Mouse (Mus musculus) hematopoietic stem cell, adult 5-6 weeks (primary cell): ENCODE data around the gene Bod1. TPM values are rescaled to one million over a fixed set of nuclear protein-coding genes. Genes with fewer than 3 reads are reported as not detected.
A peak's percentile ranks its signal among the peaks of the same experiment; 100 is the strongest.

Experiments
- ATAC-seq, 2 experiments: fragments of 125-278 bp in 1 of 2; replicated peaks in 1 of 2; 2 replicates each; pipeline ENCODE4 v1.8.0; 2016 to 2017; ENCODE audit warnings: inconsistent platforms in 2 of 2, mild to moderate bottlenecking in 2 of 2, moderate number of reproducible peaks in 2 of 2, low read depth in 1 of 2, moderate TSS enrichment in 1 of 2; ENCODE audit not compliant: low FRiP score in 2 of 2, poor library complexity in 2 of 2, severe bottlenecking in 2 of 2, insufficient read depth in 1 of 2, low TSS enrichment in 1 of 2
- total RNA-seq: library from RNA; stranded (forward); fragments of 172-1452, 232-1000 nt; gene quantifications from 2 replicates; pipeline ENCODE4 v1.2.3, GENCODE M21; 2017

Bod1 gene
- total RNA-seq, 1 experiment from 2014 or later: 29.8 TPM

DNA sequence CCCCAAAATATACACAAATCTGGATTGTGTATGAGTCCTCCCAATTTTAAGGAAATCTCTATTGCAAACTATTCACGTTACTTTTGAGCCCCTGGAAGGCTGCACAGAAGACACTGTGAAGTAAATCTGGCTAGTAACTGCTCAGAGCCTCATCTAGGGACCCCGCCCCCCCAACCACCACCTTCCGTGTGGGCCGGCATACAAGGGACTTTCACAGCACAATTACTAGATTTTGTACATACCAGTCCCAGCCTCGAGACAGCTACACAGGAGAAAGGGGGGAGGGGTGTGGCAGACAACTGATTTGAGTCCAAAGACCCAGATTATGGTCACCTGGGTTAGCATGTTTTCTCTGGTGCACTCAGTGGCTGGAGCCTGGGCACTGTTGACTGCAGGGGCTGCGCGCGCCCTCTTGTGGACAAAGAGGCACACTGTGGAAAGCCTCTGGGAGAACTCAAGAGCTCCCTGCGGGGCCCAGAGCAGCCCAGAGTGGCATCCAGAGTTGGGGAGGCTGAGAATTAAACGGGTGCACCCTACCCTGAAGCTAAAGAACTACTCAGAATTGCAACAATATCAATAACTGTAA is 33.8 kb downstream of the Bod1 start:
- ATAC-seq: peak; percentile 81 to 86

DNA sequence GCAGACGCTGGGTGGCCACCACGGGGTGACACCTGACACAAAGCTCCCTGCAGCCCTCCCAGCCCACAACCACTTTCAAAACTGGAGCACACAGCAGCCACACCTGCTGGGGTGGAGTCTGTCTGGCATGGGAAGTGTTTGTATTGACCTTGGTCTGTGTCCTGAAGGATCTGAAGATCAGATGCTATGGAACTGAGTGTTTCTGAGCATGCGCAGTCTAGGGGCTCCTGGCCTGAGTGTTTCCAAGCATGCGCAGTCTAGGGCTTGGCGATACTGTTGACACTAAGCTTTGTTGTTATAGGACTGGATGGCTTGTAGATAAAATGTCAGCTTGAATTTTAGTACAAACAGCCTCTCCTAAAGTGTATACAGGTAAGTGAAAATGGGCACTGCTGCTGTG is 43.0 kb downstream of the Bod1 start:
- ATAC-seq: no peak

DNA sequence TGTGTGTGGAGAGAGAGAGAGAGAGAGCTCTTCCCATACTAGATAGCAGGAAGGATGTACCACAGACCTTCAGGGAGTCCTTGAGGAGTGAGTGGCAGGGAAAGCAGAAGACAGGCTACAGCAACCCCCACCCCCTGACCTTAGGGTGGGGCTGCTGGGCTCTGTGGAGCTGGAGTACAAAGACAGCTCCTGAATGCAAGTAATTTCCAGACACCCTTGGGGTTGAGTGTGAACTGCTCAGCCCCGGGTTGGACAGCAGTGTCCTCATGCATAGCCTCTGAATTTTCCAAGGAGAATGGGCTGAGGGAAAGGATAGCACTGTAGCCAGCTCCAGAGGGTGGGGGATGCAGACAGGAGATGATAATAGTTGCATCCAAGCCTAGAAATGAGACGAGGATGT is 50.9 kb downstream of the Bod1 start:
- no peak for ATAC-seq

DNA sequence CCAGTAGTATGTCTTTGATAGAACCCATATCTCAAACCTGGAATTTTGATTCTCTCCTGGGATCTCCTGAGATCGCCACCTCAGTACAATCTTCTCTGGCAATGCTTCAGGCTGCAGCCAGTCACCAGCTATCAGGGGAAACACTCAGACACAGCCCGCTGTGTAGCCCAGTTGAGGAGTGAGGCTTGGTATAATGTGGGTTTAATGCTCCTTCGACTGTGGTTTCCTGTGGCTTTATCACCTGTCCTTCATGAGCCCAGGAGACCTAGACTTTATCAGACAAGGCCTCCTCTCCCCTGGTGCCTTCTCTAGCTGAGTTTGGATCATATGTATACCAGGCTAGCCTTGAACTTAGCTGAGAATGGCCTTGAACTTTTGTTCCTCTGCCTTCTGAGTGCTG is 53.9 kb downstream of the Bod1 start:
- ATAC-seq: peak; percentile 58 to 59

DNA sequence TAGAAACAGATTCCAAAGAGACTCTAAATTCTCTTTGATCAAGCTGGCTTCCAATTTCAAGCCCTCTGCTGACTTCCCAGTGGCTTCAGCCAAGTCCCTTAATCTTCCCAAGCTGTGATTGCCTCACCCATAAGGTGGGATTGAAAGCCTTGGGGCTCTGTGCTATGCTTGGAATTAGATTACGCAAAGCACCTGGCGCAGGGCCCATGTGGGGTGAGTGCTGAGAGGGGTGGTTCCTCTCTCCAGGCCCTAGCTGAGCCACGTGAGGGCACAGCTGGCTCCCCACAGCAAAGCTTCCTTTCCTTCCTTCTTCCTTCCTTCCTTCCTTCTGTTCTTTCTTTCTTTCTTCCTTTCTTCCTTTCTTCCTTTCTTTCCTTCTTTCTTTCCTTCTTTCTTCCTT is 54.4 kb downstream of the Bod1 start:
- ATAC-seq: peak; percentile 40 to 59; a peak in 1 of 4 replicates

DNA sequence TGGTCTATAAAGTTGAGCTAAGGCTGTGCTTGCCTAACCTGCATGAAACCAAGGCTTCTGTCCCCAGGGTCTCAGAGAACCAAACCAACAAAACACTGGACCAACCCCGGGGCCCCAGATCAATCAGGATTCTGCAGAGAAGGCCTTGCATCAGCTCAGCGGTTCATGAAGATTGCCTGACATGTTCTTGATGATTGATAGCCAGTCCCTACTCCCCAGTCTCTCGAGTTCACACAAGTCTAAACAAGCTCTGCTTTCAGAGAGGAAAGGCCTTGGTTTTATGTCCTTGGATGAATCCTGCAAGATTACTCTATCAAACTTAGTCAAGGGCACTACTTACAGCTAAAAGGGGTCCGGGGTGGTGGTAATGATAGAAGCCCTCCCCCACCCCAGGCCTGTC is 55.0 kb downstream of the Bod1 start:
- ATAC-seq: no peak

Other genes starting within 250 kb of the Bod1 start
- gene Cpeb4, start 200.3 kb upstream of the Bod1 start, total RNA-seq: 11.0 and 17.5 TPM in 2 replicates